Mouse (Mus musculus) cerebellum, adult 2 months (tissue): ENCODE data around the gene Golga4.

Source experiments
- CTCF ChIP-seq: fragments of 200-500 bp; IDR thresholded peaks from 2 replicates; pipeline ENCODE4 v1.5.1; 2011; ENCODE audit warnings: low read depth, mild to moderate bottlenecking, control low read depth, low read length, moderate library complexity, borderline replicate concordance; ENCODE audit not compliant: insufficient read depth
- POLR2A ChIP-seq: fragments of 200-500 bp; IDR thresholded peaks from 2 replicates; pipeline ENCODE4 v1.6.1; 2011; ENCODE audit warnings: low read length, control low read depth, borderline replicate concordance; ENCODE audit not compliant: insufficient read depth

DNA sequence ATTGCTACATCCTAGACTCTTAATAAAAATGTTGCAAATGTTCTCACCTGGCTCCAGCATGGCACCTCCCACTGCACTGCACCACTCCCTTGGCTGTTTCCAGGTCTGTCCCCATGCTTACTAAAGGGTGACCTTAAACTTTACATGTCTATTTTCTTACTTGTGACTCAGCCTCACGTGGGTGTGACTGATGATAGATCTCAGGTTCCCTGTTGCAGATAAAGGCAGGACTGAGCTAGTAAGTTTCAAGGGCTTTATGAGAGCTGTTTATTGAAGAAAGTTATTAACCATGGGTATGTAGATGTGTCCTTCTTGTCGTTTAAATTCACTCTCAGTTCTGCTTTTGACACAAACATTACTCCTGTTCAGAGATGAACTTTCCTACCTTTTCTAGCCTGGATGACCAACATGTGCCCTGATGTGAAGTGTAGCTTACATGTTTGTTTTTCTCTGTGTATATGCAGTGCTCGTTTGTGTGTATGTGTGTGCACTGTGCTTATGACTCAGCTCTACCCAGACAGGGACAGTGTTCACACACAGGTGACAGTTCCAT is 6.7 kb downstream of the Golga4 start:
- TF ChIP-seq POLR2A (no peak), CTCF (no peak)
